Mouse (Mus musculus): ENCODE measurements around the gene Pak1ip1. TPM values are rescaled to one million over a fixed set of nuclear protein-coding genes. Genes with fewer than 3 reads are reported as not detected.

Gene Pak1ip1
- total RNA-seq (2014; rRNA removed) (34.2 and 42.2 TPM in 2 replicates), polyA plus RNA-seq (2015; fragmentation: Nextera tagmentation; extraction: Ambion mirVana) (45.8 and 50.6 TPM in 2 replicates)

DNA sequence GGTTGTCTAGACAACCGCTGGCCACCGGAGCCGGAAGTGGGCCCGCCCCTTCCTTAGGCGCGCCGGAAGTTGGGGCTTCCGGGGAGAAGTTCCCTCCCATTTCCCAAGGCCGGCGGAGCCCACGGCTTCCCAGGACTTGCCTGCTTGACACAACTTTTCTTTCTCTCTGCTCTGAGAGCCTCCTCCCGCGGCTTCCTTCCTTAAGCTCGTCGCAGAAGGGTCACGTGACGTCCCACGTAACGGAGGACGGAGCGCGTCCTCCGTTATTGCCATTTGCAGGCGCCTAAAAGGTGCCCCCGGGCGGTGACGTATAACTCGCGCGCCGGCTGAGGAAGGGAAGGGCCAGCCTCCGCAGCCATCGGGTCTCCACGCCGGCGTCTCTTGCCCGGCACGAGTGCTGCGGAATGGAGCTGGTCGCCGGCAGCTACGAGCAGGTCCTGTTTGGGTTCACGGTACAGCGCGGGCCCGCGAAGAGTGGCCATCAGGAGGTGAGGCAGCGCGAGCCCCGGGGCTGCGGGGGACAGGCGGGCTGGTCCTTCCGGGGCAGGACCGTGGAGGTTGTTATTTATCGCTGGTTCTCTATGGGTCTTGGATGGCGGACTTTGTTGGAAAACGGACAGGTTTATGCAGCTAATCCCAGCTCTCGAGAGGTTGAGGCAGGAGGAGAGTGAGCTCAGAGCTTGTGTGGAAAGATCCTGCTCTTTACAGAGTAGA, at the start of gene Pak1ip1:
Gene Pak1ip1, plus strand, starts transcription at position 98 of the 714 bp plus-strand sequence.
- peak; percentile 96 for DNase-seq (ENCODE audit: low spot score)
- peak; percentile 97 for ATAC-seq
- H3K36me3 ChIP-seq (ENCODE audit: insufficient read depth, low read length) = peaks cover 6% of the 10 kb centered on the region
- no peak for TF ChIP-seq CTCF (IDR thresholded peaks at IDR 0.05; ENCODE audit: low read depth)
- H3K9me3 ChIP-seq (ENCODE audit: low read length) = no peaks in the 10 kb centered on the region
- H3K9ac ChIP-seq (replicated peaks; ENCODE audit: low read length) = peak within 1 kb of the TSS; percentile 86
- peak within 1 kb of the TSS; percentile 95 for H3K4me2 ChIP-seq (ENCODE audit: low read depth, low read length)
- H3K27ac ChIP-seq = peak within 1 kb of the TSS; percentile 94
- peaks cover 6% of the 10 kb centered on the region; the same call in 1 of the 2 replicates for H3K4me1 ChIP-seq (ENCODE audit: insufficient read depth, low read length)
- H3K4me3 ChIP-seq (ENCODE audit: low read length) = peak within 1 kb of the TSS; percentile 99
- no peaks in the 10 kb centered on the region for H3K27me3 ChIP-seq (ENCODE audit: insufficient read depth, low read length)
- WGBS = 1% methylated on average over 58 of the region's 58 CpGs

DNA sequence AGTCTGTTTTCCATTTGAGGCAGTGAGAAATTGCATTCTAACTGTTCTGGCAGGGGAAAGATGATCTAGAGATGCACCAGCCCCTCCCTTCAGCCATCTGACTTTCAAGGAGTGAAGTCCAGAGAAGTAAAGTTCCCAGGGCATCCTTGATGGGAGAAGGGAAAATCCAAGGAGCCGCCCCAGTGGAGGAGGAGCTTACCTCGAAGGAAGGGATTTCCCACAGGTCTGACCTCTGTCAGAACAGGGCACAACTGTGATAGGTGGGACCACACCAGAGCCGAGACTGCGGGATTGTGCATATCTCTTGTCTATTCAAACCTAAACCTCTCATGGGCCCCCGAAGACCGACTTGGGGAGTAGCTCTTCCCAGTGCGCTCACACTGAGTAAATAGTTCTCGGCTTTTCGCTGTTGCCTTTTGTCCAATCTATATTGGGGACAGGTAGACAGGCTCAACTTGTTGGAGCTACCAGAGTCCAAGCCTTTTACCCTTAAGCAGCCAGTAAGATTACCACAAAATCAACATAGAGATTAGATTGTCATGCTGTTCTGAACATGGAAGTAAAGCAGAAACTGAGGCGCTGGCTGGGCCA, 49.3 kb upstream of the Pak1ip1 start:
- Histone ChIP-seq H3K4me3 (ENCODE audit: low read length) (no peak overlapping the region), H3K4me1 (ENCODE audit: insufficient read depth, low read length) (no peaks in the 10 kb centered on the region), H3K27ac (no peak overlapping the region), H3K4me2 (ENCODE audit: low read depth, low read length) (no peak overlapping the region), H3K9me3 (ENCODE audit: low read length) (no peaks in the 10 kb centered on the region), H3K36me3 (ENCODE audit: insufficient read depth, low read length) (no peaks in the 10 kb centered on the region), H3K9ac (replicated peaks; ENCODE audit: low read length) (no peak overlapping the region), H3K27me3 (ENCODE audit: insufficient read depth, low read length) (no peaks in the 10 kb centered on the region)
- ATAC-seq = no peak
- DNase-seq (ENCODE audit: low spot score) = no peak
- no peak for TF ChIP-seq CTCF (IDR thresholded peaks at IDR 0.05; ENCODE audit: low read depth)
- 82% methylated on average over 10 of the region's 10 CpGs for WGBS

DNA sequence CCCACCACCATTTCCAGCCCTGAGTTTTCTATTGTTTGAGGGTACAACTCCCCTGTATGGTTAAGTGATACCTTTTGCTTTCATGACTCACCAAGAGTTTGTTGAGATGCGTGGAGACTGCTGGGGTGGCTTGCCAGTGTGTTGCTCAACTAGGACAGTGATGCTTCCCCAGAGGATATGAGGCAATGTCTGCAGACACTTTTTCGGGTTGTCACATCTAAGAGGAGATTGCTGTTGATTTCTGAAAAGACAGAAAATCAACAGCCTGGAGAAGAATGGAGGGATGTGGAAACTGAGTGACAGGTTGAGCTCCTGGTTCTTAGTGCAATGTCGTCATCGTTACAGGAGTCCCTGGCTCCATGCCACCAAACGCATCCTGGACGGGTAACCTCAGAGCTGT, 47.6 kb upstream of the Pak1ip1 start:
- Histone ChIP-seq H3K4me2 (ENCODE audit: low read depth, low read length) (no peak overlapping the region), H3K4me3 (ENCODE audit: low read length) (no peak overlapping the region)
- WGBS = 60% methylated on average over 6 of the region's 6 CpGs

DNA sequence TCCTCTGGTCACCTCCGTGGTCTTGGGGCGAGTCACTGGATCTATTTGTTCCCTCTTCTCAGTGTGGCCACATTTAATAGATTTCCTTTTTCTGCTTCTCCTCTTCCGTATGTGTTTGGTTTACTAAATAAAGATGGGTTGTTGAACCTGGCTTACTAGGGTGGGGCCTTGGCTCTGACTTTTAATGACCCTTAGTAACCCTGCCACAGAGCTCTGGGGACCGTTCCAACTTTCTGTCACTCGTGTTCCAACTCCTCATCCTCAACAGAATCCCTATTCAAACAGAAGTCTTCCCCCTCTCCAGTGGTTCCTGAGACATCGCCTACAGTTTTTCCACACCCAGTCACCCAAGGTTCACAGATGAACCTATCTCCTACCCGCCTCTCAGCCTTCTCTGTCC, 45.0 kb upstream of the Pak1ip1 start:
- no peaks in the 10 kb centered on the region for H3K9me3 ChIP-seq (ENCODE audit: low read length)
- WGBS = 82% methylated on average over 7 of the region's 7 CpGs
- H3K27ac ChIP-seq = no peak overlapping the region
- no peak for ATAC-seq
- no peaks in the 10 kb centered on the region for H3K27me3 ChIP-seq (ENCODE audit: insufficient read depth, low read length)
- no peak overlapping the region for H3K9ac ChIP-seq (replicated peaks; ENCODE audit: low read length)
- no peak overlapping the region for H3K4me3 ChIP-seq (ENCODE audit: low read length)
- no peak for DNase-seq (ENCODE audit: low spot score)
- no peaks in the 10 kb centered on the region for H3K36me3 ChIP-seq (ENCODE audit: insufficient read depth, low read length)
- no peak for TF ChIP-seq CTCF (IDR thresholded peaks at IDR 0.05; ENCODE audit: low read depth)
- no peaks in the 10 kb centered on the region for H3K4me1 ChIP-seq (ENCODE audit: insufficient read depth, low read length)
- no peak overlapping the region for H3K4me2 ChIP-seq (ENCODE audit: low read depth, low read length)

More for the DNA sequence above, 47.6 kb upstream of the Pak1ip1 start:
- no peak for TF ChIP-seq CTCF (IDR thresholded peaks at IDR 0.05; ENCODE audit: low read depth)
- Histone ChIP-seq H3K27ac (no peak overlapping the region), H3K9me3 (ENCODE audit: low read length) (no peaks in the 10 kb centered on the region), H3K36me3 (ENCODE audit: insufficient read depth, low read length) (no peaks in the 10 kb centered on the region), H3K9ac (replicated peaks; ENCODE audit: low read length) (no peak overlapping the region), H3K27me3 (ENCODE audit: insufficient read depth, low read length) (no peaks in the 10 kb centered on the region), H3K4me1 (ENCODE audit: insufficient read depth, low read length) (no peaks in the 10 kb centered on the region)
- no peak for ATAC-seq
- DNase-seq (ENCODE audit: low spot score) = no peak

DNA sequence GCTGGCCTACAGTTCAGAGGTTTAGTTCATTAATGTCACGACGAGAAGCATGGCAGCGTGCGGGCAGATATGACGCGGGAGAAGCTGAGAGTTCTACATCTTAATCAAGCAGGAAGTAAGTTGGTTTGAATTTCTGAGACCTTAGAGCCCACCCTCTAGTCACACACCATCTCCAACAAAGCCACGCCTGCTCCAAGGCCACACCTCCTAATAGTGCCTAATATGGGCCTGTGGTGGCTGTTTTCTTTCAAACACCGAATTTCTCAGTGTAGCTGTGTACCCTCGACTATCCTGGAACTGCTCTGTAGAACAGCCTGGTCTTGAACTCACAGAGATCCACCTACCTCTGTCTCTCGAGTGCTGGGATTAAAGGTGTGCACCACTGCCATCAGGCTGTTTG, 33.2 kb upstream of the Pak1ip1 start:
- Histone ChIP-seq H3K36me3 (ENCODE audit: insufficient read depth, low read length) (no peaks in the 10 kb centered on the region), H3K27me3 (ENCODE audit: insufficient read depth, low read length) (no peaks in the 10 kb centered on the region), H3K4me2 (ENCODE audit: low read depth, low read length) (no peak overlapping the region), H3K27ac (no peak overlapping the region), H3K4me1 (ENCODE audit: insufficient read depth, low read length) (no peaks in the 10 kb centered on the region), H3K9ac (replicated peaks; ENCODE audit: low read length) (no peak overlapping the region), H3K4me3 (ENCODE audit: low read length) (no peak overlapping the region), H3K9me3 (ENCODE audit: low read length) (no peaks in the 10 kb centered on the region)
- ATAC-seq (no peak), DNase-seq (ENCODE audit: low spot score) (no peak)
- 92% methylated on average over 10 of the region's 10 CpGs for WGBS
- TF ChIP-seq CTCF (IDR thresholded peaks at IDR 0.05; ENCODE audit: low read depth) = no peak

DNA sequence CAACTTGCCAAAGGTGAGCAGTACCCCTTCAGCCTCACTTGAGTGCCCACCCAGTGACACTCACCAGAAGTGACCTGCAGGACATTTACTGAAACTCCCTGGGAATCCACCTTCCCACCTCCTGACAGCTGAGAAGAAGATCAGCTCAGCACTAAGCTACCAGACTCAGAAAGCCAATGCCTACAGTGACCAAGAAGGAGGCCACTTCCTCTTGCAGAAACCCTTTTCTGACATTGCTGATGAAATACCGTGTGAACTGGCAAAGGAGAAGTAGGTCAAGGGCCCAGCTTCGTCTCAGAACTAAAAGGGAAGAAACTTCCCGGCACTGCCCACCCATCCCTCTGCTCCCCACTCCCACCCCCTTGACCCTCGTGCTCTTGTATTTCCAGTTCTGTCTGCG, 32.3 kb upstream of the Pak1ip1 start:
- Histone ChIP-seq H3K9ac (replicated peaks; ENCODE audit: low read length) (no peak overlapping the region), H3K4me2 (ENCODE audit: low read depth, low read length) (no peak overlapping the region), H3K36me3 (ENCODE audit: insufficient read depth, low read length) (no peaks in the 10 kb centered on the region), H3K4me3 (ENCODE audit: low read length) (no peak overlapping the region), H3K27me3 (ENCODE audit: insufficient read depth, low read length) (no peaks in the 10 kb centered on the region), H3K4me1 (ENCODE audit: insufficient read depth, low read length) (no peaks in the 10 kb centered on the region), H3K27ac (no peak overlapping the region), H3K9me3 (ENCODE audit: low read length) (no peaks in the 10 kb centered on the region)
- DNase-seq (ENCODE audit: low spot score) (no peak), ATAC-seq (no peak)
- no peak for TF ChIP-seq CTCF (IDR thresholded peaks at IDR 0.05; ENCODE audit: low read depth)
- WGBS = 84% methylated on average over 5 of the region's 5 CpGs

Data from hindbrain, postnatal 0 days (tissue).